Mouse (Mus musculus) lung, adult 18-20 months (tissue): Measurements from ENCODE around the gene Slco1c1.
A peak's percentile ranks its signal among the peaks of the same experiment; 100 is the strongest.

Experiments
- DNase-seq, 2 experiments: peaks; one replicate each; pipeline ENCODE4 v3.0.0; 2022; ENCODE audit warnings: mixed read lengths in 2 of 2

The Slco1c1 gene

DNA sequence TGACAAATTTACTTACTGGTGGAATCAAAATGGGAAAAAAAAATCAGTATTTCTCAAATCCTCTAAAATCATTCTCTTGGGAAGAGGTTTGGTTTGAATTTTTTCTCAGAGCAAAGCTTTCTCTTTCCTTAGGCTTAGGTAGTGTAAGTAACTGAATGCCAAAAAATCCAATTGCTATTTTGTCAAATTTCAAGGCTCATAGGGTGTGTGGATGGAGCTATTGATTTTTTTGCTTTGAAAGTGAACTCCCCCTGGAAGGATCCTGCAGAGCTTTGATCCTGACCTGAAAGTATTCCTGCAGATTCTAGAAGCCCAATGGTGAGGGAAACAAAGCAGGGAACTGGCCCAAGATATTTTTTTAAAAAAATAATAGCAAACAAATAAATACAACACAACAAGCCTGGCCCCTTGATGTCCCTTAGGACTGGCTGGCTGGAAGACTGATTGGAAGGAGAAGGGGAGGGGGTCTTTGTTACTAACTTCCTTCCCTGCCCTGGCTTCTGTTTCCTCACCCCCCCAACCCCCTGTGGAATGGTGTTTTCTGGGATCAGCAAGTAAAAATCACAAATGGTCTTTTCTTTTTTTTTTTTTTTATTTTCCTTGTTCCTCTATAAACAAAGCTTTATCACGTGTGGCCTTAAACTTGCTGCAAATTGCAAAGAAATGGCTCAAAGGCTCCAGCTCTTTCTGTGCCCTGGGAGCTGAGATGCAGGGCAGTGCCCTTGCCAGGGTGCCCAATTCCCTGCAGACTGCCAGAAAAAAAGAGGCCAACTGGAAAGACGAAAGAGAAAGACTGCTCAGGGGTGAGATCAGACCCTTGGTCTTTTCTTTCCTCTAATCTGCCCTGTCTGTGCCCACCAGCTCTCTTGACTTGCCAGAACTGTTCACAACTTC, at the start of gene Slco1c1:
TSS of gene Slco1c1 (plus strand) at position 622 of the 894 bp plus-strand sequence.
- DNase-seq, result no peak

DNA sequence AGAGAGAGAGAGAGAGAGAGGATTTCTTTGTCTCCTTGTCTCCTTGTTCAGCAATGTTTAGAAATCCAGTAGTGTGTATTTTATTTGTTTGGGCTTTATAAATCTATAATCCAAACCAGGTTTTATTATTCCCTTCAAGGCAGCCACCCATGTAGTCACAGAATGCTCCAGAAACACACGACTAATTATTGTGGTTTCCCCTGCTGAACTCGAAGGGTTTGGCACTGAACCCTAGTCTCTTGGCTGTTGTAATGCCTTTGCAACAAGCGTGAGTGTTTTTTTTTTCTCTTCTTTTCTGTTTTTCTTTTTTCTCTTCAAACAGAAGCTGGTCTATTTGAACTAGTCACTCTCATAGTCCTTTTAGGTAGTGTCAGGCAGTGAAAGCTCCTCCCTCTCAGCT, 49.5 kb upstream of the Slco1c1 start:
- no peak for DNase-seq

DNA sequence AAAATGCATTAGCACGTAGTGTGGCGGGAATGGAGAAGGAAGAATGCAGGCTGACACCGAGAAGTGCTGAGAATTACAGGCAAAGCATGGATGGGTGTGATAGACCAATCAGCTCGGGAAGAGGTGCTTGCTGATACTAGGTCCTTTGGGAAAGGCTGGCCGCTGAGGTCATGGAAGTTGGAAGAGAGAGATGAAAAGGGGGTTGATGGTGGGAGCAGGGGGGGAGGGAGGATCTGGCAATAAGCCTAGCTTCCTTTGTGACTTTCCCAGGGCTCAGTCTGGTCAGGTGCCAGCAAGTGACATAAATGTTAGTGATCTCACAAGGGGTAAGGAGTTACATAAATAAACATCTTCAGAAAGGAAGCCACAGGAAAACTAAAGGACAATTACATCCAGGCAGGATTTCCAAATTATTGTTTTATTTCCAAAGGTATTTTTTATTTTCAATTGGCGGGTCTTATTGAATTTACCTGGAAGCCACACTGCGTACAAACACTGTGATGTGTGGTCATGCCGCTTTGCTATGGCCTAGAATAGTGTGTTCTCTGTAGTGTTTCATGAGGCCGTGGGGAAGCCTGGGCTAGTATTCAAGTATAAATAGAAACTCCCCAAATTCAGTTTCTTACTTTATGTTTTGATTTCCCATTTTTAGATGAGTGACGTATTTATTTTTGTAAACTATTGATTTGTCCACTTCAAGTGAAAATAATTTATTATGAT, 38.7 kb upstream of the Slco1c1 start:
- DNase-seq, result peak; percentile 51 to 70

DNA sequence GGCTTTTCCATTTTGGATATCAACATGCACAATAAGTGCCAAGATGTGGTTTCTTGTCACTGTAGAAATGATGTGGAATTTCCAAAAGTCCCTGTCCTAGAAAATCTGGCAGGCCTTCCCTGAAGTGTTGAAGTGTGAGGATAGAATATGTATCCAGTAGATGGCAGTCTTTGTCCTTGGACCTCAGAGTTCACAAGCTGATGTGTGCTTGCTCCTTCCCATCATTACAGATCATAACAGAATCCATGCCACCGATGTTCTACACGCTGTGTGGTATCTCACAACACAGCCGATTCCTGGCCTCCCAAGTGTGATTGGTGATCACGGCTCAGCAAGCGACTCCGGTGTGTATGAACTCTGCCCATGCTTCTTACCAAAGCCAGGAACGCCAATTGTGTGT, 36.9 kb upstream of the Slco1c1 start:
- no peak for DNase-seq

DNA sequence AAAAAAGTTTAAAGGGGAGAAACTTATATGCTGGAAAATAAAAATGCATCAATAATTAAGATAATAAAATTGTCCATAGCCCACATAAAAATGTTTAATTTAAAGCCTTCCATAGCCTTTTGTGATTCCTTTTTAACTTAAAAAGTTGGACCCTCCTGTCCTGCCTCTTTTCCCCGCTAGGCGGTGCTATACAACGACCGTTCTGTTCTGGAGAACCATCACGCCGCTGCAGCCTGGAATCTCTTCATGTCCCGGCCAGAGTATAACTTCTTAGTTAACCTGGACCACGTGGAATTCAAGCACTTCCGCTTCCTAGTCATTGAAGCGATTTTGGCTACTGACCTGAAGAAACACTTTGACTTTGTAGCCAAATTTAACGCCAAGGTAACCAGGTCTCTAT, 35.5 kb upstream of the Slco1c1 start:
- DNase-seq, result peak; percentile 16 to 21

DNA sequence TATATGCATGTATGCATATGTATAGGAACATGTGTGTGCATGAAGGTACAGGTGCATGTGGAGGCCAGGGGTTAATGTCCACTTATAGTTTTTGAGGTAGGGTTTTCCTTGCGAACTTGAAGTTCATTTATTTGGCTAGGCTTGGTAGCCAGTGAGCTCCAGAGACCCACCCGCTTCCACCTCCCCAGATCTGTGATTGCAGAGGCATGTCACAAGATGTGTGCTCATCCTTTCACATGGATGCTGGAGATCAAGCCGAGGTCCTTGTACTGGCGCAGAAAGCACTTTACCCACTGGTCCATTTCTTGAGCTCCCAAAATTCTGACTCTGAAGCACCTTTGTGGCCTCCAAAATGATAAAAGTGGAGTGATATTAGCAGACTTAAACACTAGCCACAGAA, 29.3 kb upstream of the Slco1c1 start:
- DNase-seq, result no peak

DNA sequence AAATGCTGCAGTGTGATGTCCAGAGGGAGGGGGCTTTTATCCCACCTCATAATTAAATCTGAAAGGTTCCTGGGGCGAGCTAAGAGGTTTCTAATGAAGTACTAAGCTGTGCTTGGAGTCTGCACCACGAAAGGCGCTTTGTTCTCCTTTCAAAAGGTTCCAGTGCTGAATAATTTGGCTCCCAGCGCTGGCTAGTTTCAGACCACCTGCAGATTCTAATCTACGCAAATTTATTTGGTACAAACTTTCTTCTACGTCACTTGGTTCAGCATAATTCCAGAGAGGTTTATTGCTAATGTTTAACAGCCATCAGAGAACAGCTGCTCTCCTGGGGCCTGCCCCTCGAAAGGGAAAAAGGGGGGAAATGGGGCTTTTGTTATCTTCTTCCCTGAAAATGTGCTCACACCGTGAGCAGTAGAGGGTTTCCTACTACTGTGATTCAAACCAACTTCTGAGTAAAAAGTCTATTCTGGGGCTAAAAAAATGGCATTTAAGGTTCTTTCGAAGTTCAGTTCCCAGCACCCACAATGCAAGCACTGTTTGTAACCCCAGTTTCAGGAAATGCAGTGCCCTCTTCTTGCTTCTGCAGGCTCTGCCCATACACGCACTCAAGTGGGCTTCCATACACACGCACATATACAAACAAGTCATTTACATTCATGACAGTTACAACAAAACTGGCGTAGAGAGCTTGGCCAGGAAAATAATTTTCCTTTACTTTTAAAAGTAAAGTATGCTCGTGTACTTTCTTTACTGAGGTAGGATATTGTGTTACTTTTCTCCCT, 28.3 kb upstream of the Slco1c1 start:
- no peak for DNase-seq

DNA sequence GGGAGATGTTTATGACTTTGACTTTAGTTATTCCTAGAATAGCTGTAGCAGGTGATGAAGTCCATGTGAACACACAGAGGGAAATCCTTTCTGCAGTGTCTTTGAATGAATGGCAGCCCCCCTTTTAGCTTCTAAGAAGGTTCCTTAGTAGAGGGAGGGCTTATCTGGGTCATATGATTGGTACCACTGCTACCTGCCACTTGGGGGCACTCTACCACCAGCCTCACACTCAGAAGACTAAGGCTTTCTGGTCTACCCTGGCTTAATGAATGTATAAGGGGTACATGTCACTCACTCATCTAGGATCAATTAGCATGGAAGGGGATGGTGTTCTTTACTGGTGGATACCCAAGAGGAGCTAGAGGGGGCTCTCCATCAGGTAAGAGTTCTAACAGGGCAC, 24.7 kb upstream of the Slco1c1 start:
- DNase-seq, result no peak

DNA sequence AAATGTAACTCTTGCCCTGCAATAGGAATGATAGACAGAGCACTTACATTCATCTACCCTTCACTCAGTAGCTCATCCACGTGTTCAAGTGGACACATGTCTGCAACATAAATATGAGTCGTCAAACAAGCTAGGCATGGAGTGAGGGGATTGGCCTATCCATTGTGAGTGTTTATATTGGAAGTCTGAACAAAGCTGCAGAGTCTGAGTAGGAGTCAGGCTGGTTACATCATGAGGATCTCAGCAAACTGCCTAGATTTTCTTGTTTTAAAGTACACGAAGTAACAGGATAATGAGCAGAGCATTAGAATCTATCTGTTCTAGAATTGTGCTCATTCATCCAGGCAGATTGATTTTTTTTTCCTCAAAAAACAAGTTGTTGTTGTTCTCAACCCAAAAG, 23.0 kb upstream of the Slco1c1 start:
- no peak for DNase-seq

DNA sequence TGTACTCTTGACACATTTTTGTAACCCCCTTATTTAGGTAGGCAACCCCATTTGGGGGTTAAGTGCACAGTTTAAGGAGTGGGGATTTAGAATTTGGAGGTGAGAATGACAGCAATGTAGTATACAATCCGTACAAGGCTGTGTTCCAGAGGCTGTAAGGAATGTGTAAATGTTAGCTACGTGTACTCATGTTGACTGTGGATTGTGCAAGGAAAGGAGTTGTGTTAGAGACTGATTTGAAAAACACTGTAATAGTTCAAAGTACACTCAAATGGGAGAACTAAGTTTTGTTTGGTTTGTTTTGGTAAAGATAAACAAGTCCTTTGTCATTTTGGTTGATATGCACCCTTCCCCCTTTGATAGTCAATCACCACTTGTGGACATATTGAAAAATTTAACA, 1.6 kb upstream of the Slco1c1 start:
- DNase-seq, result no peak

DNA sequence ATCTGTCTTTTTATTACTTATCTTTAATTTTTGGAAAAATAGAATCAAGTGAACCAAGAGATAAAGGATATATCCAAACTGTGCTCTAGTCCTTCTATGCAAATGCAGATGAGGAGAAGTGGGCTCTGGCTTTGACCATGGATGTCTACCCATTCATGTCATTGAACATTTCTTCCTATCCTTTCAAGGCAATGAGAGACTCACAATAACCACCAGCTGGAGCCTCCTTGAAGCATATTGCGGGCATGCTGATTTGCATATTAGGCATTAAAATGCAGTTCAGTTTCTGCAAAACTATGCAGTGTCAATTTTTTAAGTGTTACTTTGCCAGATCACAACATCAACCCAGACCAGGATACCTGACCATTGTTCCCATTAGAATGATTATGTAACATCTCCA, 1.6 kb downstream of the Slco1c1 start:
- DNase-seq, result no peak

DNA sequence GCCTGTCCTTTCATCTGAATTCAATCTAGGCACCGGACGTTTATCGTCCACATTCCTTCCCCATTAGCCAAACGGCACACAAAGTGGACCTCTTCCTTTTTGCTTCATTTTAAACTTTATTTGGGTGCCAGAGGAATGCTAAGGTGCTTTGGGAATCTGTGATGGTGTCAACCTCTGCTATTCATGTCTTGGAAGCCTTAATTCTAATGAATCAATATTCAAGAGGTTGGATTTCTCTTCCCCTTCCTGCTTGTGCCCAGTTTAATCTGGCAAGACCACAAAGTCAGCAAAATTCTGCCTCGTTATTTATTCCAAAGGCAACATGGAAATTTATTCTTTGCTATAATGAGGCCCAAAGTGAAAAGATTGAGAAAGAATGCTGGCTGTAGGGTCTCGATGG, 6.7 kb downstream of the Slco1c1 start:
- DNase-seq, result no peak

DNA sequence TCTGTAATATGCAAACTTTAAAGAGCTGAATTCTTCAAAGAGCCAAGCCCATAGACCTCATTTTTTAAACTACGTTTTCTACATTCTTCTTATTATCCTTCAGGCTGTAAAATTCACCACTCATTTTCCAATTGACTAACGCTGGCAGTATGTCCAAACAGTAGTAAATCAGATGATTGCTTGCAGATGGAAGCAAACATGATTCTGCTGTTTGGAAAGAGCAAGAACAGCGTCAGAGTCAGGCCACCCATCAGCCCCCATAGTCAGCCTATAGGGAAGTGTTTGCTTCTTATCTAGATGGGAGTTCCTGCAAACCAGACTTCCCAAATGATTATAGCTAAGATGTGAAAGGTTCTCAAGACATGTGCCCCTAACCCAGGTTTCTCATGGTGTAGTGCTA, 13.1 kb downstream of the Slco1c1 start:
- DNase-seq, result no peak

DNA sequence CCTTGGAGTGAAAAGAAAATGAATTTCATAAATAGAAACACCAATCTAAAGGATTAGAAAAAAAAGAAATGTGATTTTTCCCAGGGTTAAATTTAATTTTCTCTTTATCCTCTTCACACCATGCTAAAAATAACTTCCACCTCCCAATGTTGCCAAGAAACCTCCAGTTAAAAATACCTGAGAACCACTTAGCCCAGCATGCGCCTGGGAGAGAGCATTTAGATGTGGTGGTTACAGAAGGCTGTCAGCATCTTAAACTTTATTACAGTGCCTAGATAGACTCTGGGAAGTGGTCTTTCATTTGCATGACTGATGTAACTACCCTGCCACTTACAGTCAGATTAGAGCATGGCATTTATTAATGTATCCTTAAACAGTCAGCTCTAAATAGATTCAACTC, 17.0 kb downstream of the Slco1c1 start:
- no peak for DNase-seq

DNA sequence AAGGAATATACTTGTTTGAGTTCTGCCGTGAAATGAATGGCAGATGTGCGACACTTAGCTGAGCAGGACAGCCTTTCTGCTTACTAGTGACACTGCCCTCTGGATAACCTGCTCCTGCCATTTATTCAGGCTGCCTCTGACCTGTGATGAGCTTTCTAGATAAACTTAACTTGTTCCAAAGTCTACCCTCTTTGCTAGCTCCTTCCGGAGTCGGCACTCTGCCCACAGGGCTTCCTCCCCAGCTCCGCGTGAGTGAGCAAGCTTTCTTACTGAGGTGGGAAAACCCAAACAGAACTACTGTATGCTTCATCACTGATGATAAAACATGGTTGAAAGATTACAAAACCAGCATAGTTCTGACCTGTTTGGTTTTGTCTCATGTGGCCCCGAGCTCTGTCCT, 19.2 kb downstream of the Slco1c1 start:
- no peak for DNase-seq

DNA sequence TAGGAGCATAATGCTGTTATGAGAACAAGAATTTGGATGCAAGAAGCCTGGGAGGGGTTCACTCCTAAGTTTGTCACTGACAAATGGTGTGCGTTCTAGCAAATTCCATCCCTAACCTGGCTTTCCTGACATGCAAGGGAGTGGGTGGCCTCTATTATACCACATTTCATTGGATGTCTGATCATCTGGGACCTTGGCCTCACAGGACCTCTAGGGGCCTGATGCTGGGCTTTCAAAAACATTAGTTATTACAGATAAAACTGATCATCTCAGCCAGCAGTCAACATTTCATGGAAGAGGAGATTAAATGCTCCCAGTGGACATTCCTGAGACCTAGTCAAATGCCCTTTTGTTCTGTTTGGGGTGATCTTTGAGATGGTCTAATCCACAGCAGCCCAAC, 34.0 kb downstream of the Slco1c1 start:
- DNase-seq, result no peak

DNA sequence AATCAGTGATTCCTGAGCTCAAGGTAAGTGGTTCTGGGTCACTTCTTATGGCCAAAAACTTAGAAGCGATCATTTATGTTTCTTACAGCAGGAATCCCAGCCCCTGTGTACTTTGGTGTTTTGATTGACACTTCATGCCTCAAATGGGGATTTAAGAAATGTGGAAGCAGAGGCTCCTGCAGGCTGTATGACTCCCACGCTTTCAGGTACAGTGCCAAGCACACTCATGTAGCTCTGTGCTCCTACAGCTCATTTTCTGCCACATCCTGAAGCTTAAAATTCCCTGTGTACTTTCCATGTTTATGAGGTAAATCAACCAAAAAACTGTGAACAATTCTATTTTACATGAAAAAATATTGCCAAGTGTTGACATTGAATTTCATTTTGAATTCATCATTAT, 43.2 kb downstream of the Slco1c1 start:
- DNase-seq, result no peak

DNA sequence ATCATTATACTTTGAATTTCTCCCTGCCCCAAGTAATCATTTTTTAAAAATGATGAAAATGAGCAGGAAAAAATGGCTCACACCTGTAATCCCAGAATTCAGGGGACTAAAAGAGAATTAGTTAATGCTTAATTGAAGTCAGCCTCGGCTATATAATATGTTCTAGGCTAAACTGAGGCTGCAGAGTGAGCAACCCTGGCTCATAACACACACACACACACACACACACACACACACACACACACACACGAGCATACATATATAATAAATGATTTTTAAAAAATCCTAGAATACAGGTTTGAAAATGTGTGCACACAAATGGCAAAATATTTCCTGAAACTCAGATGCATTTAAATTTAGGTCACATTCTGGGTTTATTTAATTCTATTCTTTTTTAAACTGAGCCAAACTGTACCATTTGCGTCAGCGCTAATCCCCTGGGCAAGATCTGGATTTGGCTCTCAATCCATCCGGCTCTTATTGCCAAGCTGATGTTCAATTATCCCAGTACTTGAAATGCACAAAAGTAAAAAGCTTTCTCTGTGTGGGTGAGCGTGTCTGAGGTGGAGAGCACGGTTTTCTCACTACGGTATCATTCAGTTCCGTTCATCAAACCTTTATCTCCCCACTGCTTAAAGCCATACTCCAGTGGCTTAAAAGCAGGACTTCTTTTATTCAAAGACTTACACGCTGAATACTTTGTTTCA, 43.8 kb downstream of the Slco1c1 start:
- DNase-seq, result no peak

DNA sequence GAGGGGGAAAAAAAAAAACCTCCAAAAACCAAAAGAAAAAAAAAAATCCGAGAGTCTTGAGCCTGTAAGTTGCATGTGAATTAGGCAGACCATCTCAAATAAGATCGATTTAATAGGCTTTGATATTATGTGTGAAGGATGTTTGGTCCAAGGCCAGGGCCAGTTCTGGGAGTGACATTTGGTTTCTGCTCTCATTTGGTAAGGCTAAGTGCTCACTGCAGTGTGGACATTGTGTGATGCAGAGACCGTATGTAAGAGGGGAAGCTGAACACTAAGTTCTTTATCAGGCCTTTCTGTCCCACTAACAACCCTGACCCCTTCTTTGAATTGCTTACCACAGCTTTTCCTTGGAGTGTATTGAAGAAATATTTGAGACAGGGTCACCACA, 44.4 kb downstream of the Slco1c1 start:
- DNase-seq, result no peak

DNA sequence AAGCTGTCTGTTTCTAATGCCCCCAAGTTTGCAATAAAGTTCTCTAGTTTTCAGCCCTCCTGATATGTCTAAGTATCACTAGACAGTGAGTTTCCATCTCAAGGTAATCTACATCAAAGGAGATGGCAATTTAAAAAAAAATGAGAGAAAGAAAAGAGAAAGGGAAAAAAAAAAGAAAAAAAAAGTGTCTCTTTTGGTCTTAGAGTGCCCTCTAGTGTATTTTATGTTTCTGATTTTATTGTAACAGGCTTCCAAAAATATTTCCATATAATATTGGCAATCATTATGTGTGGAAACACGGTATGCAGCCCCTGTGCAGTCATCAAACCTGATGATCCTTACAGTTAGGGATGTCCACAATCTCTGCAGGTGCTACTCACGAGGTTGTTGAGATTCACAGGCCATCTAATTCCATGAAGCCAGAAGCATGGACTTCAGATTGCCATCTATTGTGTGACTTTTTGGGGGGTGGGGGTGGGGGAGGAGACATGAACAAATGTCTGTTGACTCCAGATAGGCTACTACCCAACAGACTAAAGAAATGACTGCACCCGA, 52.6 kb downstream of the Slco1c1 start:
- no peak for DNase-seq

DNA sequence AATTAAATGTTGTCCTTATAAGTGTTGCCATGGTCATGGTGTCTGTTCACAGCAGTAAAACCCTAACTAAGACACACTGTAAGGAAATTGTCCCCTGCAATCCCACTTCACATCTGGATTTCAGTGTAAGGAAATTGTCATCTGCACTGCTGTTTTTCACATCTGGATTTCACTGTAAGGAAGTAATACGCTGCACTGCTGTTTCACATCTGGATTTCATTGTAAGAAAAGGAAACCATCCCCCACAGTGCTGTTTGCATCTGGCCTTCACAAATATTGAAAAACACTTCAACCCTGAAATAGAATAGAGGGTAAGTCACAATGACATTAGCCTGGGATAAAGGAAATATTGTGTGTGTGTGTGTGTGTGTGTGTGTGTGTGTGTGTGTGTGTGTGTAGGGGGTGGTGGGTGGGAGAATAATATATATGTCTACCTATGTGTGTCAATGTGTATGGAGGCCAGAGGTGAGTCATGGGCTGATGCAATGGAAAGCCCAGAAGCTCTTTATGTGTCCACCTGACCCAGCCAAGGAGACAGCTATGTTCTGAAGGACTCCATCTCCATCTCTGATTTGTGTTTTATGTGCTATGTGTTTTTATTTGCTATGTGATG, 60.7 kb downstream of the Slco1c1 start:
- DNase-seq, result no peak

DNA sequence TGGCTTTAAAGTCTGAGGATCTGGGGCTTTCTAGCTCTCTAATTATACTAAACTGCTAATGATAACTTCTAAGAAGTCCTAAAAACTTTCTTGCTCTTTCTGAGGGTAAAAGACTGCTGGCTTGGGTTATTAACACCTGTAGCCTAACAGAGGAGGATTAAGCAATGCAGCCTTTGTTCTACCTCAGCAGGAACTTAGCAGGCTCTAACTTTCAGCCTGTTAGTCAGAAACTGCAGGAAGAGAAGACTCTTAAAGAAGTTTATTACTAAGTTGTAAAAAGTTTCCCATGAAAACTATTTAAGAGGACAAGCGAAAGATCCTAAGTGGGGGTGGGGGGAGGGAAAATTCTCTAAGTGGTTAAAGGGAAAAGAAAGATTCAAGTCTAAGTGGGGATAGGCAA, 65.8 kb downstream of the Slco1c1 start:
- DNase-seq, result no peak
